Mouse (Mus musculus): ENCODE data around the gene Dph6.

Gene Dph6

DNA sequence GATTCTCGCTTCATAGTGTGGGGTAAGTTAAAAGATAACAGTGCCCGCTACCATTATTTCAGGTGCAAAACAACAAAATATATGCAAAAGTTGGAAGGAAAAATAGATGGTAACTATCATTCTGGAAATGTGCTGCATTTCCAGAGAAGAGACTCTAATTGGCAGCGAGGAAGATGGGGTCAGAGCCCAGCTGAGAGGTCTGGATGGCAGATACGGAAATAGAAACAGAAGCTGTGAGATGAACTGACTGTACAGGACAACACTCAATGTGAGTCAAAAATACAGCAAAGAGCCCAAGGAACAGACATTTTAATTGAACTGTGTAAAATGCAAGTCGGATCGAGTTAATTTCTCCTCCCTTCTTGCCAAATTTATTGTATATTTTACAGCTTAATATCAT is 114.3 kb downstream of the Dph6 start:
- DNase-seq (ENCODE audit: low read depth, low spot score): no peak

DNA sequence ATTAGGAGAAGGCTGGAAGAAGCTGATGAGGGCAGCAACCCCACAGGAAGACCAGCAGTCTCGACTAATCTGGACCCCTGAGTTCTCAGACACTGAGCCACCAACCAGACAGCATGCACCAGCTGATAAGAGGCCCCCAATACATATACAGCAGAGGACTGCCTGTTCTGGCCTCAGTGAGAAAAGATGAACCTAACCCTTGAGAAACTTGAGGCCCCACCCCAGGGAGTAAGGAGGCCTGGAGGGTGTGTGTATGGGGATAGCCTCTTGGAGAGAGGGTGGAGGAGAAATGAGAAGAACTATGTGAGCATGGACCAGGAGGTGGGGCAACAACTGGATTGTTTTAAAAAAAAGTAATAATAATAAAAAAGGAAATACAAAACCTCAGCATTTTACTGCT is 118.7 kb downstream of the Dph6 start:
- DNase-seq (ENCODE audit: low read depth, low spot score): no peak

DNA sequence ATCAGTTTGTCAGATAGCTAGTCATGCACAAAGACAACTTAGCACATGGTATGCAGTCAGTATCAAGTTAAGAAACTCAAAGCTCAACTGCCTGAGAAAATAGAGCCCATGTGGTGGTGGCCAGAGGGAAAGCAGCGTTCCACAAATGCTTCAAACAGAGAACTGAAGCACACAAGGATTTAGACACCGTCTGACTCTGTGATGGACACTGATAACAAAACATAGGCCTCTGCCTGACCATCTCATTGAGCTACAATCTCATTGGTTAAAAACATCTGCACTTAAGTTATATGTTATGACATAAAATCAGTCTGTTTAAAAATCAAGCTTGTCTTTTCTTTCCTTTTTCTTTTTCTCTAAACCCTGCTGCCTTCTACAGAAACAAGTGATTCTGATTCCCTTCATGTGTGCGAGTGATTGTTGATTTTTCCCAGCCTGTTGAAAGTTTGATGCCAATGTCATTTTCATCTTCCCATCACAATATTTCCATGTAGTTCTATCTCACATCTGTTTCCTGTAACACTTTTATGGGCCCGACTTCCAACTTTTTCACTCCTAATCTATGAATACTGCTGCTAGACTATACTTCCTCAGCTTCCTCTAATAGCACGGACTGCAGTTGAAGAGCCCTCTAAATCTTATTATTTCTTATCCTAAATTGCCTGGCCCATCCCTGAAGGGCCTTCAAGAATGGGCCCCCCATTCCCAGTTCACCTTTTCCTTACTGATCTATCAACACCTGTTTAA is 123.6 kb downstream of the Dph6 start:
- DNase-seq (ENCODE audit: low read depth, low spot score): no peak

DNA sequence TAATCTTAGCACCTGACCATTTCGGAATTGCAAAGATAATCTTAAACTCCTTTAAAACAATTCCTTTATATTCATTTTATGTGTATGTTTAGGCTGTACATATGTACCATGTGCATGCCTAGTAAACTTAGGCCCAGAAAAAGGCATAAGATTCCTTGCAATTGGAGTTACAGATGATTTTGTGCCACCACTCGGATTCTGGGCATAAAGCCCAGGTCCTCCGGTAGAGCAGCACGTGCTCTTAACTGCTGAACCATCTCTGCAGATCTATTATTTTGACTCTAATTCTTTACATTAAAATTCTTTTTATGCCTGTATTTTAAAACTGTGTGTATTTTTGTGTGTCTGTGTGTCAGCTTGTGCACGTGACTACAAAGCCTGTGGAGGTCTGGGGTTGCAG is 134.3 kb downstream of the Dph6 start:
- DNase-seq (ENCODE audit: low read depth, low spot score): no peak

DNA sequence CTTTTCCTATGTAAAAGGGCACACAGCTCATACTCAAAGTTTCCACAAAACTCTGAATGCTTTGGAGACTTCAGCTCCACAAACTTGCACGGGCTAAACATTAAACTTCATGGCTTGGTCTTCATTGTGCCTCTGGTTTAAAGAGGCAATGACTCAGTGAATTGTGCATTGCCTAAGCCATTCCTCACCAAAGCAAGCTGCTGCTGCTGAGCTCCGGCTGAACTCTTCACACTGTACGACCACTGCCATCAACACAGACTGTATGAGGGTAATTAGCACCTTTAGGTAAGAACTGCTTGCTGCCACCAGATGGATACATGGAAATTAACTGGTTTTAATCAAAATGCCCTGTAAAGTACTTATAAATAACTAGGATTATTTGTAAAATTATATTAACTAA is 134.9 kb downstream of the Dph6 start:
- no peak for DNase-seq (ENCODE audit: low read depth, low spot score)

DNA sequence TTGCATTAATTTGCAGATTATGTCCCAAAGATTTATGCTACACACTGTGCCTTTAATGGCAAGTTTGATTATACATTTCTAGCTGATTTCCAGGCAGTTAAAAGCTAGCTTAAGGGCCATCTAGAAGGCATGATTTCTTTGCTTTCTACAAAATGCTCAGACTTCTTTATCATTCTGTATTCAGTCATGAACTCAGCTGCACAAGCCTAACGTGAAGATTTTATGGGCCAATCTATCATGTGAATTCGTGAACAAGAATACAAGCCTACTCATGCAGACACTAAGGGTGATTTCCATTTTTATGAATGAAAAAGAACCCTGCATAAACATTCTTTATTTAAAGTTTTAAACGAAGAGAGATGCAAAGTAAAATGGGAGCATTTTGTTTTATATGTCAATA is 162.4 kb downstream of the Dph6 start:
- DNase-seq (ENCODE audit: low read depth, low spot score): no peak

DNA sequence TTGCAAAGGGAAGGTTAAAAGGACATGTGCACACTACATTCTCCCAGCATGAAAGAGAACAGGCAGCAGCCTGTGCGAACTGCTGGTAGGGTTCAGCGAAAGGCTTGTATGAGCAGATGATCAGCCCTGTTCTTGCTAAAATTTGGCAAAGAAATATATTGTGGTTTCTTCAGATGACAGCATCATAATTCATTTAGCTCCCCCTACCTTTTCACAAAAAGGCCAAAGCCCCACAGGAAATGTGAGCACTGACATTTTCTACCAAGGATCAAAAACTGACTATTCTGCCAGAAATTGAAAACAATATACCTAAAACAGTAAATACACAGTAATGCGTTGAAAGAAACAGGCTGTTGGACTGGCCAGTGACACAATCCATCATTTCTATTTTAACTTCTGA is 162.9 kb downstream of the Dph6 start:
- no peak for DNase-seq (ENCODE audit: low read depth, low spot score)

DNA sequence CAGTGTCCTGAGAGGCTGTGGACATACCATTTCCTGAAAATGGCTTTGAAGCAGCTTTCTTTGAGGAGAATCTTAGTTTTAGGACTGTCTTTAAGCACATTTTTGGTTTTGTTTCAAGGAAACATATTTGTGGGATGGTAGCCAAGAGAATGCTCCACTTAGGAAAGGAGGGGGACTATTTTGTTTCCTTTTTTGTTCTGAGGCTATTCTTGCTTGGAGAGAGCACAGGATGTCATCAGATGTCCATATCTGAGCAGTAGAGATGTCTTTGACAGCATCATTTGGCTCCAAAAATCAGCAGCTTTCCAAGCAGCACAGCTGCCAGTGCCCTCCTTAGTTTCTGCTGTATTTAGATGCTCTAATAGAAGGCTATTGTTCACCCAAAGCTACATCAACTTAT is 167.8 kb downstream of the Dph6 start:
- DNase-seq (ENCODE audit: low read depth, low spot score): no peak
